Mouse (Mus musculus) 3134 (cell line): Measurements from ENCODE around the gene Dynll2.
A peak's percentile ranks its signal among the peaks of the same experiment; 100 is the strongest.

Experiments
- DNase-seq: peaks from one replicate; pipeline ENCODE4 v3.0.0-alpha.2; 2011; ENCODE audit warnings: low spot score; ENCODE audit not compliant: insufficient read length; ENCODE audit errors: extremely low read depth

The Dynll2 gene

DNA sequence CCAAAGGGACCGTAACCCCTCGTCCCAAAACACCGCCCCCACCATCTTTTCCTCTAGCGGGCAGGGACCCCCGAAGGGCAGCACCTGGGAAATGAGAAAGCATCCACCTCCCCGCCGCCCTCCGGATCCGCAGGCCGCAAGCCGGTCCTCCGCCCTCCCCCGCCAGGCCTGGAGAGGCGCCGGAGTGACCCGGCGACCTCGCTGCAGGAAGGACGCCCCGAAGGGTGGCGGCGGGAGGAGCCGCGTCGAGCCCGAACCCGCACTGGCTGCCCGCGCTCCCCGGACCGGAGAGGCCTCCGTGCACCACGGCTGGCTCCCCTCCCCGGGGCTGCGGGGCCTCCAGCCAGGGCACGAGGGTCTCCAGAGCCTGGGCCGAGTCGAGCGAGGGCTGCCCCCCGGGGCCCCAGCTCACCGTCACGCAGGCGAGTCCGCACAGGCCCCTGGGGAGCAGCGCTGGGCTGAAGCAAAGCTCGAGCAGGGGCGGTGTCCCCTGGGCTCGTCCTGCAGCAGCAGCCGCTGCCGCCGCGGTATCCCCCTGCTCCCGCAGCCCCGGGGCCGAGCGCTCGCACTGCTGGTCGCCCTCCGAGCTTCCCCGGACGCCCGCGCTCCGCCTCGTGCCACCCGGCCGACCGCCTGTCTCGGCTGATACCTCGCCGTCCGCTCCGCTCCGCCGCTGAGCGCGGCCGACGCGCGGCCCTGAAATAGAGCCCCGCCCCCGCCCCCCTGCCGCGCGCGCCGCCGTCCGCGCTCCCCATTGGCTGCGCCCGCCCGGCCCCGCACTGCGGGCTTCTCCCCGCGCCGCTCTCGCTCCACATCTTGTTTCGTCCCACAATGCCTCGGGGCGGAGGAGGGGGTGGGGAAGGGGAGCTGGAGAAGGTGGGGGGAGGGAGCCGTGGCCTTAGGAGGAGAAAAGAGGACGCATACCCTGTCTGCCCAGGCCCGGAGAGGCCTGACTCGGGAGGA lies at the start of gene Dynll2:
Gene Dynll2 (minus strand): TSS at position 703 of the 963 bp plus-strand sequence.
- peak; percentile 89 for DNase-seq

DNA sequence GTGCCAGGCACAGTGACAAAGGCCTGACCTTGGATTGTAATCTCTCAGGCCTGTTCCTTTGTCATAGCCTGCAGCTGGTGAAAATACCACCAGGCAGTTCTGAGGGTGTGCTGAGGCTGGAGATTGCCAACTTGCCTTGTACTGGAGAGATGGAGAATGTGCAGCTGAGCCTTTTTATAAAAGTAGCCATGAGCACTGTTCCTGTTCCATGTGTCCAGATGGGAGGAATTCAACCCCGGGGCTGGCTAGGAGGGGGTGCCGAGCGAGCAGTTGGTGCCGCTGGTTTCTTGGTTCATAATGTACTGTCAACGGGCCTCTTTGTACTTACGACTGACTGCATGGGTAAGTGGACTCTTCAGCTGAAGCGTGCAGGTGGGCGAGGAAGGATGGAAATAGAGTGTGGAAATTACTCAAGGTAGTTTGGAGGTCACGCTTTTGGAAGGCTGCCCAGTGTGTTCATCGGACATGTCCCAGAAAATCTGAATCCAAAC lies 49.5 kb upstream of the Dynll2 start:
- no peak for DNase-seq

DNA sequence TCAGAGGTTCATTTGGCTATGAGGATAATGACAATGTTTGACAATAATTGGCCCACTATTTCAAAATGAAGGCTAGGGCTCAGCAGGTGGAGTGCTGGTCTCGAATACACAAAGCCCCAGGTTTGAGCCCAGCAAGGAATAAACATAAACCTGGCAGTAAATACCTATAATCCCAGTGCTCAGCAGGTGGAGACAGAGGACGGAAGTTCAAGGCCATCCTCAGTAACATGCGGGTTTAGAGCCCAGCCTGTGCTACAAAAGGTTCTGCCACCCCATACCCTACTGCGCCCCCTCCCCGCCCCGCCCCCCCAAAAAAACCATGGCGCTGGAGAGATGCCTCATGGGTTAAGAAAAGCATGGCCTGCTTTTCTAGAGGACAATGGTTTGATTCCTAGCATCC lies 48.6 kb upstream of the Dynll2 start:
- no peak for DNase-seq

GRCm38 (mm10) chr11:88031753-88032152 lies 44.4 kb upstream of the Dynll2 start:
- no peak for DNase-seq

GRCm38 (mm10) chr11:88030836-88031235 lies 43.5 kb upstream of the Dynll2 start:
- DNase-seq = no peak

DNA sequence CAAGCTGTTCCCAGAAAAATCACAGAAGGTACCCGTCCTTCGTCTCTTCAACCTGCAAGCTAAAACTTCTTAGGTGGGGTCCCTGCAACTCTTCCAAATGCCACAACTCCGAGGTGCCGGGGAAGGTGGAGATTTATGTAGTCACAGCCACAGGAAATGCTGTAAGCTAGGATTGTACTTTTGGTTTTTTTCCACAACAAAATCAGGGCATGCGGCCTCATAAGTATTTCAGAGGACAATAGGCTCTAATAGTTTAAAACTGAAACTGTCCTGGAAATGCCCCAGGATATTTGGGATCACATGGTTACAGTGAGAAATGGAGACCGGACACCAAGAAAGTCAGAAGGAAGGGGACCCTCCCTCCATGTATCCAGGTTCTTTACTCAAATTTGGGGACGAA lies 42.9 kb upstream of the Dynll2 start:
- no peak for DNase-seq

- no peak for DNase-seq
Observed at GRCm38 (mm10) chr11:88028193-88028684, 40.9 kb upstream of the Dynll2 start.

DNA sequence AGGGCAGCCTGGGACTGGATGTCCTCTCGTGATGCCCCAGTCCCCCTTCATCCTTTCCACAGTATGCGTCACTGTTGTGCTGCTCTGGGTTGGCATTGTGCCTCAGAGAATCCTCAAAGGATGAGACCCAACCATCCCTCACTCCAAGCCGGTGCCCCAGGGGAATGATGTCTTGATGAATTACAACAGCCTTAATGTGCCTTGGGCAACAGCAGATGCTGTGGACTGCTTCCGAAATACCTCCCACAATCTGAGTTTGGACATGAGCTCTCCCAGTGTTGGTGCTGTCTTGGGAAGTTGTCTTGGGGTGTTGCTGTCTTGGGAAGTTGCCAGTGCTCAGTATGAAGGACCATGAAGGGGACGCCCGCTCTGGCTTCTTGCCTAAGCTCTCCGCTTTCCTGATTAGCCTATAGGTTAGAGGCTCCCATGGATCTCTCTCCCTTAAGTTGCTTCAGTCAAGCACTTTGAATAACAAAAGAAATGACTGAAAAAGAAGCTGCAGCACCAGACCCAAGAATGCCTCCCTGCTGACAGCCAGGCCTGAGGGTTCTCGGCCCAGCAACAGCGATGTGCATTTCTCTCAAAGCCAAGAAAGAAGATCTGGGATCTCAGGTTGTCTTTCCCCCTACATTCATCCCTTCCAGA lies 40.2 kb upstream of the Dynll2 start:
- no peak for DNase-seq

GRCm38 (mm10) chr11:88023933-88024332 lies 36.6 kb upstream of the Dynll2 start:
- DNase-seq = no peak

- DNase-seq = no peak
Observed at GRCm38 (mm10) chr11:88015795-88016194, 28.5 kb upstream of the Dynll2 start.

GRCm38 (mm10) chr11:88015161-88015560 lies 27.8 kb upstream of the Dynll2 start:
- DNase-seq = no peak

DNA sequence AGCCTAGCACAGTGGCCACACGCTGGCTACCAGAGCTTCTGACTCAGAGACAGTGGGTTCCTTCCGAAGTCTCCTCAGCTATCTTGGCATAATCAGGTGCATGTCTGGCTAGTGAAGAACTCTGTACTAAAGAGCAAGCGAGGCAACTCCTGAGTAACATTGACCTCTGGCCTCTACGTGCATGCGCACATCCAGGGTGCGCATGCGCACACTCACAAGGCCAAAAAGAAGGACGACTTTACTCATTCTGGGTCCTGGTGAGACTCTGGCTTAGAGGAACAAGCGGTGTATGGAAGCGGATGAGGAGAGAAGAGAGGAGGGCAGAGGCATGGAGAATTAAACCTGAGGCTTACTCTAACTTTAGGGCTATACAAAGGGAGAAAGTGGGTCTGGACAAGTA lies 26.3 kb upstream of the Dynll2 start:
- DNase-seq = no peak

DNA sequence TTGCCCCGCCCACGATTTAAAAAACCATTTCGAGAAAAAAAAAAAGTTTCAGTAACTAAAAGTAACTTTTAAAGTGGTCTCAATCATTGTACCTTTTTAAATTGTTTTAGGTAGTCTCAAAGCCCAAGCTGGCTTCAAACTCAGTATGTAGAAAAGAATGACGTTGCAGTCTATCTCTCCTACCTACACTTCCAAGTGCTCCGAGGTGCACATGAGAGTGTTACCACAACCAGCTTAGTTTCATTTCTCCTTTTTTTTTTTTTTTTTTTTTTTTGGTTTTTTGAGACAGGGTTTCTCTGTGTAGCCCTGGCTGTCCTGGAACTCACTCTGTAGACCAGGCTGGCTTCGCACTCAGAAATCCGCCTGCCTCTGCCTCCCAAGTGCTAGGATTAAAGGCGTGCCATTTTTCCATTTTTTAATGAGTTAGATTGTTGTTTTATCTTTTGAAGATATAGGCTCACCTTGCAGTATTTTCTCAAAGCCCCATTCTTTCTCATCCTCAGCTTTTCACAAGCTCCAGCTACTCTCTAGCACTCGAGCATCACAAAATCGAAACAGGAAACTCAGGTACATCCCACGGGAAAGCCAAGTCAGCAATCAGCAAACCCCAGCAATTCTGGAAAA lies 25.4 kb upstream of the Dynll2 start:
- no peak for DNase-seq

DNA sequence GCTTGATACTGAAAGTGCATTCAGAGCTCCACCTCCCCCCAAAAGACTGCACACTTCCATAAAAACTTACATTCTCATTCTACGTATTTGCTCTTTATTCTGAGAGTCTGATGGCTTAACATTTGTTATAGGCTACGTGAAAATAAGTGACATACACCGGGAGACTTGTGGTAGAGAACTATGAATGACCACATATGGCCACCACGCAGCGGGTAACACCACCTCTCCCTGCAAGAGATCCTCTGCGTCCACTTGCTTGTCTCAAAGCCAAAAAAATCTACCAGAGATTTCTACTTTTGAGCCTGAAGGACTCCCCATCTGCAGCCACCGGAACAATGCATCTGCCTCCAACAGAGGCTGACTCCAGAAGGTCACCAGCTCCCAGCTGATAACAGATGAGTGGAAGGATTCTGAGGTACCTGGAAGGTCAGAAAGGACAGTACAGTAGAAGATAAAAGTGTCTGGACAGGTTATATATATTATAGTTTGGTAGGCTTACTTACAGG lies 24.6 kb upstream of the Dynll2 start:
- no peak for DNase-seq

DNA sequence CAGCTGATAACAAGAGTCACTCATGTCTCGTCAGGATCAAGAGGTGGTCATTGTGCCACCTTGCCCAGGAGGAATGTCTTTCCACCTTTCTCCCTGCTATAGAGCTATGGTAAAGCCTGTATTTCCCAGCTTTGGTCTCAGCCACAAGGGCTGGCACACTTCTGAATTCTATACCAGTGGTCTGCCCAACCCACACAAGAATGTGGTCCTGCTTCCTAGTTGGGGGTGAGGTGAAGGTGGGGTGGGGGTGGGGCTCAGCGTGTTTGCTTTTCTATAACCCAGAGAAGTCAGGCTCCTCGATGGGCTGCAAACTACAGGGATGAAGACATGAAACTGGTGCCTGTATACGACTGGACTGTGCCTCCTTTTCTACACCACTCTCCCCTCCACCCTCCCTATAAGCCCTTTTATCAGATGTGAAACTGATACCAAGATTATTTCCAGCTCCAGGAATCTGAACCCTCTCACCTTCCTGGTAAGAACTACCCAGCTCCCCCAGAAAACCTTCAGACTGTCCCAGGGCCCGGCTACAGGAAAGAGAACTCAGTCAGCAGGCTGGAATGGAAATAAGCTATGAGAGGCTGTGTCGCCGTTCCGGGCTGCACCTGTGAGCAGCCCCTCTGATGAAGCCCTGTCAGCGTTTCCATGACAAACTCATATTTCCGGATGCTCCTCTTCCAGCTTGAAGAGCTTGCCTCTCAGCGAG lies 24.0 kb upstream of the Dynll2 start:
- DNase-seq = no peak

GRCm38 (mm10) chr11:88009542-88010190 lies 22.3 kb upstream of the Dynll2 start:
- DNase-seq = no peak

DNA sequence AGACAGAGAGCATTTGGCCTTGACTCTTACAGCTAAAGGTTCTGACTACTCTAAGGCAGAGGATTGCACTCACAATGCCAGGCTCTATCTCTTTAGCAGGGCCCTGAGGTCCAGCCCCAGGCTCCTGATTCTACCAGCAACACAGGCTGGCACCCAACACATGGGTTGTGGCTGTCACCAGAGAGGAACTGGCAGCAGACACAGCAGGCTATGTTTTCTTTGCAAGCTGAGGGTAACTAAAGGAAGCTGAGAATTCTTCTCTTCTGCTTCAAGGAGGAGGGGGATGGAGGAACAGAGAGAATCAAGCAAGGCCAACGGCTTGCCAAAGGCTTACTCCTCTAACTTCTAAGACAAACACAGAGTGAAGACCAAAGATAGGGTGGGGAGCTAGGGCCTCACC lies 21.3 kb upstream of the Dynll2 start:
- no peak for DNase-seq

- DNase-seq = no peak
Observed at GRCm38 (mm10) chr11:88004123-88004522, 16.8 kb upstream of the Dynll2 start.

DNA sequence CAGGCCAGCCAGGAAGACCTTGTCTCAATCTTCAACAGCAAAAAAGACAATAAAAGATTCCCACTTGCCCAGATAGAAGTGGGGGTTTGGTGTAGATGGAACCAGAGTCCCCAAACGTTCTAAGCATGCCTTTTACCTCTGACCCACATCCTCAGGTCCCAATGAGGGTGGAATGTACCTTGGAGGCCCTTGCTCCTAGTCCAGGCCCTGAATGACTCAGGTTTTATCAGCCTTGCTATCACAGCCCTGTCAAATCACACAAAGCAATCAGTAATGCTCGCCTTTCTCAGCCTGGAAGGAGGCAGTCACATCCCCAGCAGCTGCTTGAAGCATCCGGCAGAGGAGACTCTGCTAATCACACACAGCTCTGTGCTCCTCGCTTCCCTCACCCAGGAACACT lies 15.4 kb upstream of the Dynll2 start:
- no peak for DNase-seq

DNA sequence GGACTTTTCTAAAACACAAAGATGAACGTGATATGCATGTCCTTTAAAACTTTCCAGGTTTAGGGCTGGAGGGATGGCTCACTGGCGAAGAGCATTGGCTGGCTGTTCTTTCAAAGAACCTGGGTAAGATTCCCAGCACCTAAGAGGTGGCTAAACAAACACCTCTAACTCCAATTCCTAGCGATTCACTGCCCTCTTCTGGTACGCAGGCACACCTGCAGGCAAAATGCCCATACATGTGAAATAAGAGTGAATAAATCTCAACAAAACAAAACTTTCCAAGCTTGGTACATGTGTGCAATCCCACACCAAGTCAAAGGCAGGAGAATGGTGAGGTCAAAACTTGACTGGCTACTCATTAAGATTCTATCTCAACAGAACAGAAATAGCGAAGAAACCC lies 12.4 kb upstream of the Dynll2 start:
- DNase-seq = no peak
